Mouse (Mus musculus): ENCODE measurements around the gene Gm3043. TPM values are rescaled to one million over a fixed set of nuclear protein-coding genes. Genes with fewer than 3 reads are reported as not detected.
"Not testable (repeated sequence)": the region's sequence is repeated elsewhere in the genome, so short reads cannot be mapped to it uniquely, and the experiment has no call there.

The Gm3043 gene
- polyA plus RNA-seq (2015; fragmentation: Nextera tagmentation; extraction: Ambion mirVana) = not detected in 2 replicates

DNA sequence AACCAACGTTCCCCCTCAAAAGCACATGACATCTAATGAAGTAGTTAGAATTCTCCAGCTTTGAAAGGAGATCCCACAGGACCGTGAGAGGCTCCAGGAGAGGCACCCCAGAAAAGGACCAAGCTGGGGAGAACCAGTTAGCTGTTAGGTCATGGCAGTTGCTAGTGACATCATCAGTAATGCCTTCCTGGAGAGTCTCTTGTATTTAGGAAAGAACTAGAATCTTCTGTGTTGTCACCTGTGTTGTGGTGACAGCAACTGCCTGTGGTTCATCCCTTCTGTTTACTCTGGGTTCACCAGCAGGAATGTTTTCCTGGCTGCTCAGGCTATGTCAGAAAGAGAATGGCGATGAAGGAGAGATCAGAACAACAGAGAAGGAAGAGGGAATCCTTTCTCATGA, at the start of gene Gm3043:
TSS of gene Gm3043 (plus strand) at position 301 of the 400 bp plus-strand sequence.
- not testable (repeated sequence) for ATAC-seq (replicated peaks; ENCODE audit: low FRiP score, low read depth); DNase-seq (ENCODE audit: low spot score); H3K4me3 ChIP-seq (replicated peaks; ENCODE audit: low read depth, low read length); H3K27ac ChIP-seq; H3K4me1 ChIP-seq (replicated peaks; ENCODE audit: insufficient read depth, low read length); H3K4me2 ChIP-seq (ENCODE audit: low read length); H3K36me3 ChIP-seq (ENCODE audit: insufficient read depth, low read length); H3K9me3 ChIP-seq (replicated peaks; ENCODE audit: low read length); H3K27me3 ChIP-seq (ENCODE audit: insufficient read depth, low read length); H3K9ac ChIP-seq (ENCODE audit: low read depth, low read length)
- no CpG with 5 or more reads among the region's 3 CpGs for WGBS

DNA sequence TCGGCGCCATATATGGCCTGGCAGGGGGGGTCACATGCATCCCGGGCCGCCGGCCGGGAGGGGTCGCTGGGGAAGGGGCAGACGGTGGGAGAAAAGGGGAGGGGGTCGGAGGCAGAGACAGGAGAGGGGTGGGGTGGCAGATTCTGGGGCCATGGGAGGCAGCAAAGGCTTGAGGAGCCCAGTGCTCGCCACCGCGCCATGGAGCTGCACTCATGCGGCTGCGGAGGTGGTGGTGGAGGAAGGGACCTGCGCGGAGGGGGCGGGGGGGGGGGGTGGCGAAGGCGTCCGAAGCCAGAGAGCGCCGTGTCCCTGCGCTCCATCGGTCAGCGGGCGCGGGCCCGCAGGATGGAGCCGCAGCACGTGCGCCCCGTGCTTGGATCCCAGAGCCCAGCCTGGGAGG, 36.9 kb upstream of the Gm3043 start, which contains the start of gene Gm3020:
TSS of gene Gm3020 (plus strand) at position 301 of the 400 bp plus-strand sequence.
- H3K4me1 ChIP-seq (replicated peaks; ENCODE audit: insufficient read depth, low read length); DNase-seq (ENCODE audit: low spot score); H3K4me3 ChIP-seq (replicated peaks; ENCODE audit: low read depth, low read length); H3K27me3 ChIP-seq (ENCODE audit: insufficient read depth, low read length); H3K9ac ChIP-seq (ENCODE audit: low read depth, low read length); H3K4me2 ChIP-seq (ENCODE audit: low read length); H3K27ac ChIP-seq; ATAC-seq (replicated peaks; ENCODE audit: low FRiP score, low read depth); H3K9me3 ChIP-seq (replicated peaks; ENCODE audit: low read length); H3K36me3 ChIP-seq (ENCODE audit: insufficient read depth, low read length): not testable (repeated sequence)
- WGBS = no CpG with 5 or more reads among the region's 32 CpGs

Other genes starting within 250 kb of the Gm3043 start
- not detected in 2 replicates for gene Gm10408, start 239.4 kb upstream of the Gm3043 start, polyA plus RNA-seq (2015; fragmentation: Nextera tagmentation; extraction: Ambion mirVana)
- gene Gm3012, start 54.3 kb upstream of the Gm3043 start, polyA plus RNA-seq (2015; fragmentation: Nextera tagmentation; extraction: Ambion mirVana) = not detected in 2 replicates
- gene Gm3020, start 36.8 kb upstream of the Gm3043 start, polyA plus RNA-seq (2015; fragmentation: Nextera tagmentation; extraction: Ambion mirVana) = 0.47 and 0.49 TPM in 2 replicates
- gene Gm3002, start 121.3 kb downstream of the Gm3043 start, polyA plus RNA-seq (2015; fragmentation: Nextera tagmentation; extraction: Ambion mirVana) = not detected in 2 replicates
- not detected in 2 replicates for gene Gm3033, start 157.5 kb downstream of the Gm3043 start, polyA plus RNA-seq (2015; fragmentation: Nextera tagmentation; extraction: Ambion mirVana)
- gene Gm2916, start 195.4 kb downstream of the Gm3043 start, polyA plus RNA-seq (2015; fragmentation: Nextera tagmentation; extraction: Ambion mirVana) = 0.09 TPM in 1 of 2 replicates, not detected in the other
- gene Gm3029, start 243.0 kb downstream of the Gm3043 start, polyA plus RNA-seq (2015; fragmentation: Nextera tagmentation; extraction: Ambion mirVana) = not detected in 2 replicates